Mouse (Mus musculus) ES-E14 (cell line): ENCODE measurements around the gene Kcnk5. TPM values are rescaled to one million over a fixed set of nuclear protein-coding genes. Genes with fewer than 3 reads are reported as not detected.
A peak's percentile ranks its signal among the peaks of the same experiment; 100 is the strongest.

Source experiments
- DNase-seq: peaks from one replicate; pipeline ENCODE4 v3.0.0-alpha.2; 2013; ENCODE audit warnings: low read depth, low spot score
- H3K27ac ChIP-seq: 2 replicates; pipeline ENCODE4 v1.5.1; 2012; ENCODE audit warnings: low read depth, mild to moderate bottlenecking, low read length, moderate library complexity, mixed read lengths; ENCODE audit not compliant: poor library complexity, insufficient read depth, severe bottlenecking
- H3K36me3 ChIP-seq: 2 replicates; pipeline ENCODE4 v1.6.1; 2012; ENCODE audit warnings: mild to moderate bottlenecking, low read length, moderate library complexity, mixed read lengths; ENCODE audit not compliant: control insufficient read depth, poor library complexity, insufficient read depth, severe bottlenecking
- H3K4me1 ChIP-seq, 2 experiments: fragments of 150-350 bp in 1 of 2; sonication (generic) in 1 of 2; 2 replicates each; pipeline ENCODE4 v1.6.1; 2012; ENCODE audit warnings: low read length in 2 of 2, mild to moderate bottlenecking in 1 of 2, mixed read lengths in 1 of 2; ENCODE audit not compliant: control insufficient read depth in 2 of 2, insufficient read depth in 2 of 2, poor library complexity in 1 of 2
- H3K4me3 ChIP-seq, 2 experiments: fragments of 150-350 bp in 1 of 2; sonication (generic) in 1 of 2; 2 replicates each; pipeline ENCODE4 v1.5.1; 2012; ENCODE audit warnings: low read length in 2 of 2, low read depth in 1 of 2, mild to moderate bottlenecking in 1 of 2, mixed read lengths in 1 of 2; ENCODE audit not compliant: insufficient read depth in 1 of 2, poor library complexity in 1 of 2, severe bottlenecking in 1 of 2
- H3K9ac ChIP-seq: 2 replicates; pipeline ENCODE4 v1.6.1; 2012; ENCODE audit warnings: low read depth, mild to moderate bottlenecking, low read length, mixed read lengths; ENCODE audit not compliant: poor library complexity, insufficient read depth, severe bottlenecking
- H3K9me3 ChIP-seq: fragments of 150-350 bp; sonication (generic); 2 replicates; pipeline ENCODE4 v1.6.1; 2012; ENCODE audit warnings: low read depth, mild to moderate bottlenecking, low read length; ENCODE audit not compliant: control insufficient read depth, insufficient read depth
- CHD2 ChIP-seq: IDR thresholded peaks from 2 replicates; pipeline ENCODE4 v1.6.1; 2014; ENCODE audit warnings: mild to moderate bottlenecking, low read depth, low read length, inconsistent platforms
- HCFC1 ChIP-seq: IDR thresholded peaks from 2 replicates; pipeline ENCODE4 v1.6.1; 2012; ENCODE audit warnings: low read length, inconsistent platforms, borderline replicate concordance; ENCODE audit not compliant: insufficient read depth
- MAFK ChIP-seq: IDR thresholded peaks from 2 replicates; pipeline ENCODE4 v1.6.1; 2014; ENCODE audit warnings: mild to moderate bottlenecking, low read depth, low read length, inconsistent platforms; ENCODE audit not compliant: insufficient read depth
- ZC3H11A ChIP-seq: IDR thresholded peaks from 2 replicates; pipeline ENCODE4 v1.6.1; 2012; ENCODE audit warnings: low read depth, mild to moderate bottlenecking, inconsistent platforms, low read length, borderline replicate concordance
- ZNF384 ChIP-seq: IDR thresholded peaks from 2 replicates; pipeline ENCODE4 v1.6.1; 2012; ENCODE audit warnings: low read depth, low read length, inconsistent platforms
- in situ Hi-C, 2 experiments: fragments of 600-800 bp; cut with MboI; formaldehyde crosslinking; loops; one replicate each; pipeline ENCODE4 v1.15.1; 2025; ENCODE audit warnings: low sequenced_read_pairs in 2 of 2, inconsistent platforms in 1 of 2; ENCODE audit not compliant: unreplicated experiment in 2 of 2
- total RNA-seq: library from RNA; depleted of rRNA; stranded (reverse); fragments of 300-350 nt; gene quantifications from 2 replicates; pipeline ENCODE4 v1.2.3, GENCODE M21; 2012; rRNA removed

Kcnk5 gene
- 68.6 and 129 TPM in 2 replicates for total RNA-seq

DNA sequence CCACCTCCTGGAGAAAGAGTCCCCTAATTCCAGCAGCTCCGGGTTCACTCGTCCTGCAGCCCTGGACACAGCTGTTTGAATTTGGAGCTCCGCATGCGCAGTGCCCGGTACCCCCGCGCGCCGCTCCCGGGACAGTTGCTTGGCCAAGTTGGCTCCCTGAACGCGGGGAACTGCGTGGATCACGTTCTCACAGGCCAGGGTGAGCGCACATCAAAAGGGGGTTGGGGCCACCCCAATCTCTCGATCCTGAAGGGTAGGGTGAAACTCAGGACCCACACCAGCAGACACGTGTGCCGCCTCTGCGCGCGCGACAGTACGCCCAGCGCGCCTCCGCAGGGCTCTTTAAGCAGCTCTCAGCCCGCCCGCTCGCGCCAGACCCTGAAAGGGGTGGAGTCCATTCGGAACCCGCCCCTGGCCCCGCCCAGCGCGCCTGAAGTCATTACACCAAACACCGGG lies at the start of gene Kcnk5:
TSS of gene Kcnk5 (minus strand) at position 344 of the 456 bp plus-strand sequence.
- Histone ChIP-seq H3K4me1 (peaks cover 8 to 13% of the 10 kb centered on the region in 2 experiments; a peak in 3 of 4 replicates), H3K36me3 (no peaks in the 10 kb centered on the region), H3K27ac (peak within 1 kb of the TSS; percentile 73; the same call in 1 of the 2 replicates), H3K4me3 (peak within 1 kb of the TSS; percentile 90 to 92), H3K9ac (peak within 1 kb of the TSS; percentile 97), H3K9me3 (no peaks in the 10 kb centered on the region)
- 0 out of 2 replicates have a peak, but pooled peaks have one; percentile 13 for TF ChIP-seq ZNF384
- TF ChIP-seq HCFC1, result peak; percentile 29; the same call in 1 of the 2 replicates
- no peak for TF ChIP-seq ZC3H11A
- peak; percentile 88 for DNase-seq
- in situ Hi-C loops, result loop anchor here in 1 of 2 experiments (10.0 kb wide), 1 partner anchor 57 kb away; no protein-coding TSS in a partner anchor

DNA sequence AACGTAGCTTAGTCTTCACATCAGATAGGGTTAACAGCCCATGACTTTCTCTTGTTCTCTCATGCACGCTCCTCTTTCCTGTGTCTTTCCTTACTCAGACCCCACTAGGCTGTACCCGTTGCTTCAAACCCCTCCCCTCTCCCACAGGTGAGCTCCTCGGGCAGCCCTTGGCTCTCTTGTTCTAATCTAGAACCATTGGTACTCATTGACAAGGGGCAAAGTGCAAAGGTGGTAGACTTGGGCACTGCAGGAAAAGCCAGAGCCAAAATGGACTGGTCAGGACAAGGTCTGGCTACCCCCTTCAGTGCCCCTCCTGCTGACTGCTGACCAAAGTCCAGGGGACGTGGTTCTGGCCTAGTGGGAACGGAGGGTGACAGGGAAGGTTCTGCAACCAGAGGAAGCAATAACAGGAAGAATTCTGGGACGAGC lies 48.5 kb upstream of the Kcnk5 start:
- no peaks in the 10 kb centered on the region for H3K9me3 ChIP-seq
- in situ Hi-C loops, result loop anchor here in 1 of 2 experiments (10.0 kb wide), 1 partner anchor 105 kb away; no protein-coding TSS in a partner anchor
- no peak overlapping the region for H3K4me3 ChIP-seq
- H3K27ac ChIP-seq, result no peak overlapping the region
- H3K9ac ChIP-seq, result no peak overlapping the region
- TF ChIP-seq ZNF384, result no peak
- TF ChIP-seq MAFK, result no peak
- TF ChIP-seq ZC3H11A, result no peak
- no peak for TF ChIP-seq HCFC1
- no peak for TF ChIP-seq CHD2
- no peaks in the 10 kb centered on the region for H3K36me3 ChIP-seq
- DNase-seq, result no peak
- peaks cover 2 to 18% of the 10 kb centered on the region in 2 experiments; a peak in 2 of 4 replicates for H3K4me1 ChIP-seq

GRCm38 (mm10) chr14:20229437-20229836 lies 47.8 kb upstream of the Kcnk5 start:
- H3K9me3 ChIP-seq, result no peaks in the 10 kb centered on the region
- DNase-seq, result no peak
- H3K9ac ChIP-seq, result no peak overlapping the region
- no peak overlapping the region for H3K4me3 ChIP-seq
- in situ Hi-C loops, result no loop called here
- TF ChIP-seq CHD2, result no peak
- no peak for TF ChIP-seq ZNF384
- no peak for TF ChIP-seq ZC3H11A
- TF ChIP-seq MAFK, result no peak
- no peak for TF ChIP-seq HCFC1
- H3K27ac ChIP-seq, result no peak overlapping the region
- no peaks in the 10 kb centered on the region for H3K36me3 ChIP-seq
- peaks cover 3 to 20% of the 10 kb centered on the region in 2 experiments; a peak in 2 of 4 replicates for H3K4me1 ChIP-seq

DNA sequence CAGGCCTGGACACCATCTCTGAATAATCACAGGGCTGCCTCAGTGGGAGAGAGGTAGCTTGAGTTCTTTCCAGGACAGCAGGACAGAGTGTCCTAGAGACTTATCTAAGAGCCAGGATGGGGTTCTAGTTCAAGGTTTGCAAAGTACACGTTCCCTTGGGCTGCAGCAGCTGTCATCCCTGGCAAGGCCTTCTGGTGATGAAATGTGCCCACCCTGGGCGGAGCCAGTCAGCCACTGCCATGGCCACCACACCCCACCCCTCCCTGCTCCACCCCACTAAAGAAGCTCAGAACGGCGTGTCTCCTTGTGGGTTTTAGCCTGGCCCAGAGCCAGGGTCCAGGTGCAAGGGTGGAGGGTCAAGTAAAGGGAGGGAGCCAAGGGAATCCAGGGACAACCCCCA lies 46.7 kb upstream of the Kcnk5 start:
- Histone ChIP-seq H3K36me3 (no peaks in the 10 kb centered on the region), H3K9me3 (no peaks in the 10 kb centered on the region), H3K27ac (no peak overlapping the region), H3K9ac (no peak overlapping the region), H3K4me1 (peaks cover 3 to 17% of the 10 kb centered on the region in 2 experiments; a peak in 2 of 4 replicates), H3K4me3 (no peak overlapping the region)
- TF ChIP-seq ZC3H11A, result no peak
- TF ChIP-seq MAFK, result no peak
- no peak for TF ChIP-seq HCFC1
- TF ChIP-seq ZNF384, result no peak
- no peak for TF ChIP-seq CHD2
- in situ Hi-C loops, result no loop called here
- no peak for DNase-seq
